Mouse (Mus musculus): Measurements from ENCODE around the gene Nectin3.
A peak's percentile ranks its signal among the peaks of the same experiment; 100 is the strongest.

Gene Nectin3

DNA sequence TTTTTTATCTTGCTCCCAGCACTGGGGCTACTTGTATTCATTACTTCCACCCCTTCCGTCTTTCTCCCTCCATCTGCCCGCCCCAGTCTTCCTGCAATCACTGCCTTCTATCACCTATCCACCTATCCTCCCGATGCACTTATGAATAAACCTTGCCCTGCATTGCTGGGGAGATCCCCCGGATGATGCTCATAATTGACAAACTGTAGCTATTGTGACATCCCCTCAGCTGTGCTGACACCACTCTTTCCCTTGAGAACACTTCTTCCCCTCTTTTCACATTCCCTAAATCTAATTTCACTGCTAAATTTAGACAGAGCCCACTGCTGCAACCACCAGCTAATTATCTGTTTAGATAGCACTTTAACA lies at the start of gene Nectin3:
Gene Nectin3 (minus strand): TSS at position 105 of the 369 bp plus-strand sequence.
- DNase-seq (ENCODE audit: low spot score) = no peak

DNA sequence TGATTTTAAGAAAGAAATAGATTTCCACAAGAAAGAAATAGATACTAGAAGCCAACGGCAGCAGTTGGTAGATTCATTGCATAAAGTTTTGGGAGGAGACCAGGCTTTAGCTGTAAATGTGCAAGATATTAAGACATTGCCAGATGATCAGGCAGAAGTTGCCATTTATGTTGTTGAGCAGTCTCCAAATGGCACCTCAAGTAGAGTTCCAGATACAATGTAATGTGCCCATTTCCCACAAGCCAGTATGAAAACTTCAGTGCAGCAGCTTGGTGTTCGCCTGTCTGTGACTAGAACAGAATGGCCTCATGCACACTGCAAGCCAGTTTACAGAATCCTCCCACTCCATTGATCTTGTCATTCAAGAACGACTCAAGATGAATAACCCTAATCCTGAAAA lies 39.8 kb upstream of the Nectin3 start:
- no peak for DNase-seq (ENCODE audit: low spot score)

DNA sequence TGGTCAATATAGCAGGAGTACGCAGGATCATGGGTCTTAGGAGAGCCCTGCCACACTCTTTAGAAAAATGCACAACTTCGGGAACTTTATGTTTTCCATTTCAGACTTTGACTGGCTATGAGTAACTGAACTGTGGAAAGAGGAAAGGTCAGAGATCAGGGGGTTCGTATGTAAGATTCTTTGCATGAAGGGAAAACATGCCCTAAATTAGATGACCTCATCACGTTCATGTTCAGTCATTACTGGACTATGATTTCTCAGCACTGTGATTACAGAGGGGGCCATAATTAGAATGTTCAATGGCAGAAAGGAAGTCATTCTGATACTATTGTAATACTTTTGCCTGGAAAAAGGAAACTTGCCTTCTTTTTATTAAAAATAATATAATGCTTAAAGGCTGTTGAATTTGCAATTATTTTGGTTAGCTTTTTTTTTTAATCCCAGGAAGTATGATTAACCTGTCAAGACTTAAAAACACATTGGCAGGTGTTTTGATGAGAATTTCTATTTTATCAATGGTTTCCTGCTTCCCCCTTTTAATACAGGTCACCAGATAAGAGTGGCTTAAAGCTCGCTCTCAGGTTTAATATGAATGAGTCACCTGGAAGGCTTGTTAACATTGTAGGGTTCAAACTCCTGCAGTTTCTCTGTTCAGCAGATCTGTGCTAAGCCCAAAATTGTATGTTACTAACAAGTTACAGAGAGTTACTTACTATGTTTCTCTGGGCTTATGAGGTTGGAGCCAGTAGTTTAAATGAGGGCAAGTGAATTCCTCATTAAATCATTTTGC lies 34.3 kb upstream of the Nectin3 start:
- DNase-seq (ENCODE audit: low spot score) = no peak

DNA sequence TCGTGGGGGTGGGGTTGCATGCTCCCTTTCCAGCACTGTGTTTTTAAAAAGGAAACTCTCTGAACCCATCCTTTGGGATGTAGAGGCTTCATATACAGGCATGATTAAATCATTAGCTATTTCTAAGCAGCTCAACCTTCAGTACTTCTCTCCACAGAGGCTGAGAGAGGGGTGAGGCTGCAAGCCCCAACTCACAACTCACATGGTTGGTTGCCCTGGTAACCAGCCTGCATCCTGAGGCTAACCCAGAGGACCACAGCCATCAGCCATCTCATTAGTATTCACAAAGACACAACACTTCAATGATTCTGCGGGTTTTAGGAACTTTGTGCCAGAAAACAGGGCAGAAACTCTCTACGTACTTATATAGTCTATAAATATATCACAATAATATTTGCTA lies 32.7 kb upstream of the Nectin3 start:
- no peak for DNase-seq (ENCODE audit: low spot score)

DNA sequence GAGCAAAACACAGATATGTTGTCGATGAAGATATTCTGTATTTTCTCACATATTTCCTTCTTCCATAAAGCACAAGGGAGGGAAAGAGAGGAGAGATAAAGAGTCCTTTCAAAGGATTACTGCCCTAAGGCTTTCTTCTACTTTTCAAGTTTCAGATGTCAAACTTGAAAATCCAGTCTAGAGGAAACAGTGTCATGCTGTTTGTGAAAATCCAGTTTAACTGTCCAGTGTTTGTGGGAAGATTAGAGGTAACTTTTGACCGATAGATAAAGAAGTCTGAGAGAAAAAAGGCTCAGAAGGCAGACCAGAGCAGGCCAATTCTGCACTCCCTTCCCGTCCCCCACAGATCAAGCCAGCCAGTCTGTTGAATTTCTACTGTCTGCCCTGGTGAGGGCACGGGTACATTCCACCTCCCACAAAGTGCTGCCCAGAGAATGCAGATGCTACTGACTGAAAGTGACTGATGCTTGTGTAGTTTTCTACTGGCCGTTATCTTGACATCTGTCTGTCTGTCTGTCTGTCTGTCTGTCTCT lies 22.6 kb upstream of the Nectin3 start:
- DNase-seq (ENCODE audit: low spot score) = no peak

DNA sequence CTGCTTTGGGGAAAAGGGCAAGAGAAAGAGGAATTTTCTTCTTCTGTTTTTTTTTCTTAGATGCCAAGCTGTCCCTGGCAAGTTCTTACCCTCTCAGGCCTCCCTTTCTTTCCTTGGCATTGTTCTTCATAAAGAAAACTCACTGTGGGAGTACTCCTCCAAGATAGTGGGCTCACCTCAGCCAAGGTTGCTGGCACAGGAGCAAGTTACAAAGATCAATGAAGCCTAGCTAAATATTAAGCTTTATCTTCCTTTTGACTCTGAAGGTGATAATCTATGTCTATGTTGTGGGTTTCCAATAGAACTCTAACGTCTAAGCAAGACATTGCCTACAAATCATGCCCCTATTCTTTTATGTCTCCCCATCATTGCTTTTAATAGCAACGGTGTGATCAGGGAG lies 21.3 kb upstream of the Nectin3 start:
- DNase-seq (ENCODE audit: low spot score) = no peak

DNA sequence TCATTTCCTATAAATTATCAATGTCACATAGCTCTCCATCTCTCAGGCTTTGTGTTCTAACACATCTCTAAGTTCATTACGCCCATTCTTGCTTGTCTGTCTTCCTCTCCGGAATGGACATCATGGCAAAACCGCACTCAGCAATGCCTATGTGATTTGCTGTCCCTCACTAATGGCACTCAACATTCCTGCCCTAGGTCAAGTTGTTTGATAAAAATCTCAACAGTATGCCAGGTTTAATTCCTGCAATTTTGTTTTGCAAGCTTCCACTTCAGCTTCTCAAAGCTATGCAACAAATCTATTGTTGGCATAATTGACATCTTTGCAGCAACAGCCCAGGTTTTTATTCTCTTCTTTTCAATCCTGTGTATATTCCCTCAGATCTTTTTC lies 9.6 kb upstream of the Nectin3 start:
- no peak for DNase-seq (ENCODE audit: low spot score)

DNA sequence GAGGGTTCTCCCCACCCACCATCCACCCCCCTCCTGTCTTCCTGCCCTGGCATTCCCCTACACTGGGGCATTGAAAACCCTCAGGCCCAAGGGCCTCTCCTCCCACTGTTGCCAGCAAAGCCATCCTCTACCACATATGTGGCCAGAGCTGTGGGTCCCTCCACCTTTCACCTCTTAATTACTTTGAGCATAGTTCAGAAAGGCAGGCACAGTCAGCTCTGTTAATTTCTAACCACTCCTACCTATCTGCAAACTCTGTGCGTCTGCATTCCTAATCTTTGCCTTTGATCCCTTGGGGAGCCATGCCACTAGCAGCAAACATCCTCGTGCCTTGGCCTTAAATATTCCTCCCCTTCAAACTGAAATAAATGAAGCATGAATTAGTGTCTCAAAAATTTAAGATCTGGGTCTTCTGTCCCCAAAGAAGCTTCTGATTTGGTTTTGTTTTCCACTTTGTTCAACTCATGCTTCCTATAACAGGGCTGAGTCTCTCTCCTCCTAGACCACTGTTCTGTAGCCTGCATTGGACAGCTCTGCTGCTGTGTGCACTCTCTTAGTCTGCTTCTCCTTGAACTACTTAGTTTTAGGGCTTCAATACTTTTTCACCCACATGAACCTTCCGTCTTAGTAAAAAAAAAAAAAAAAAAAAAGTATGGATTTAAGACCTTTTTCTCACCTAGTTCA lies 9.1 kb upstream of the Nectin3 start:
- DNase-seq (ENCODE audit: low spot score) = no peak

DNA sequence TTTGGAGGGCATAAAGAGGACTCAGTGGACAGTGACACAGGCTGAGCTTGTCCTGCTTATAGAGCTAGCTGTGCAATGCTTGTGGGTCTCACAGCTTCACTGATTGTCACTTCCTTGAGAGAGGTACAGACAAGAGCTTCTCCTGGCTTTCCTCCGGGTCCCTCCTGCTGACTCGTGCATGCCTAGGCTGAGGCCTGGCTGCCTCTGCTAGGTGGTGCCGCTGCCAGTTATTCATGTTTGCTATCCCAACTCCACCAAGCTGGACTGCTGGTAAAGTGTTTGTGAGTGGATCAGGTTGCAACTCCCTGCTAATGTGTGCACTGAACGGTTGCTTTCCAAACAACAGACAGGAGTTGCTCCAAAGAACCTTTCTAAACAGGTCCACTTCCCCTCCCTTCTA lies 5.7 kb upstream of the Nectin3 start:
- DNase-seq (ENCODE audit: low spot score) = no peak

DNA sequence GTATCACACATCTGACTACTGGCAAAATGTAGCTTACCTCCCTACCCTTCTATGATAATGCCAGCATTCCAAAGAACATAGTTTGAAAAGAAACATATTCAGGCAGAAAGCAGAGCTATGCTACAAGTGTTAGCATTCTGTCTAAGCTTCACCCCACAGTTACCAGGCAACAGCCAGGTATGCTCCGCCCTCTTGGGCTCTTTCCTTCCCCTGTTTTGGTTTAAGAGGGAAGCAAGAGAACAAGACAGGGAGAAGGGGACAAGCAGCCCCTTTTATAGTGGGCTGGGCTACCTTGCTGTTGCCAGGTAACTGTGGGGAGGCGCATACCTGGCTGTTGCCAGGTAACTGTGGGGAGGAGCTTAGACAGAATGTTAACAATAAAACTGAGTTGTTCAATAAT lies 4.0 kb upstream of the Nectin3 start:
- no peak for DNase-seq (ENCODE audit: low spot score)

DNA sequence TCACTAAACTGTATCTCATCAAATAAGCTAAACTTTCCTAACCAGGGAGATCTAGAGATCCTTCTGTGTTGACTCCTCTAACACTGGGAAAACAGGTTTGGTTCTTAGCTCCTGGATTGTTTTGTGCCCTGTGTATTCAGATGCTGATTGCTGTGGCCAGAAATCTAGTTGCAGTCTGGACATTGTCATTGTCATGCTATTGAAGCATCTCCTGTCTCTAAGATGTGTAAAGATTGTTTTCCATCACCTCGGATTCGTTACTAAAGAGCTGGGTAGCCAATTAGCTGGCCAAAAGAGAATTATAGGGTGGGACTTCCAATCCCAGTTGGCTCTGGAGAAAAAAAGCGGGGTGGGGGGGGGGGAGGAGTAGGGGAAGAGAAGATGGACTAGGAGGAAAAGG lies 2.4 kb upstream of the Nectin3 start:
- no peak for DNase-seq (ENCODE audit: low spot score)

DNA sequence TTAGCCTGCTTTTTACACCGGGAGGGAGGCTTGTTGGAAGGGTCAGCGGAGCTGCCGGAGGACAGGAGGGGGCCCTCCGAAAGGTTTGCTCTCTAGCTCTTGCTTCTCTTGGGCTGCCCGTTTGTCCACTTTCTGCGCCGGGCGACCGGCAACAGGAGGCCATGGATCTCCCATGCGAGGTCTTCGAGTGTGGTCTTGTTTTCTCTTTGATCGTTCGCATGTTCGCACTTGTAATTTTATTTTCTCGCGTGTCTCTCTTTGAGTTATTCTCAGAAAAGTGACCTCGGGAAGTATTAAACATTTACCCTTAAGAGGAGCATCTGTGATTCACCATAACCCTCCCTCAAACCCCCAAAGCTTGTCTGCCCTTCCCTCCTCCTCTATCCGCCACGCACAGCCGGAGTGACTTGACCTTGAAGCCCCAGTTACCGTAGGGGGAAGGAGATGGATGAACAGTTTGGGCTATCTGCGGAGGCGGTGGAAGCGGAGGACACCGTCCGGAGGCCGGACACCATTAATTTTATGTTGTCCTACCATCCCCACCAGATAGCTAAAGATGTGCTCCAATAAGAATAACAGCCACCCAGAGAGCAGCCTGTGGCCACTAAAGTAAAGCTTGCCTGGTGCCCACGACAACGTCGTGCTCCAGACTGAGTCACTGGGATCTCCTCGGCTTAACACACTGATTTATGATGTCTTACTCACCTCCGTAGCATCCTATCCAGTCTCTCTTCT lies 472 bp downstream of the Nectin3 start:
- peak; percentile 8 for DNase-seq (ENCODE audit: low spot score)

DNA sequence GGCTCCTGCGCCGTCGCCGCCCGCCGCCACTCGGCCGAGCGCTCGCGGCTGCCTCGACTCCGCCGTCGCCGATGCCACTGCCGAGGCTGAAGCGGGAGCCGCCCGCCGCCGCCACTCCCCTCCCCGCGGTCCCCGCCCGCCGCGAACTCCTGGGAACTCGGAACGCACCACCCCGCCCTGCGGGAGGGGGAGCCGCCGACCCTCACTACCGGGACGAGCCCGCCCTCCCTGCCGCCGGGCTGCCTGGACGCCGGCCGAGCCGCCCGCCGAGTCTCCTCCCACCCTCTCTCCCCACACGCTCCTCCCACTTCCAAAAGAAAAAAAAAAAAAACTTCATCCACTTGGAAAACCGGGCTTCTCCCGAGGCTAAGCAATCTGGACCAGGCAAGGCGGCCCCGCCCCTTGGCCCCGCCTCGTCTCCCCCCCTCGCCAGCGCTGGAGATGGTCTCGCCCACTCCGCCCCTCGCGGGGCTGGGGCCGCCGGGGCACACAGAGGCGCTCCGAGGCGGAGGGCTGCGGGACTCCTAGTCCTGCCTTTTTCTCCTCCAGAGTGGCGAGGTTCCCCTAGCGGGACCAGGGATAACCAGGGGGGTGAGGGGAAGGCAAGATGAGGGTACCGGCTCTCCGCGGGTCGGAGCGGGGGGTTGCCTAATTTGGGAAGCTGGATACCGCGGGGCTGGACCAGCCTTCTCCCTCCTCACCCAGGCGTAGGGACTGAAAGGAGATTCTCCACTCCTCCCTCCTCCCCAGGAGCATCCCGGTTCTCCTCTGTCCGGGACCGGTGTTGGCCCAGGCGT lies 1.2 kb downstream of the Nectin3 start:
- DNase-seq (ENCODE audit: low spot score) = peak; percentile 94

DNA sequence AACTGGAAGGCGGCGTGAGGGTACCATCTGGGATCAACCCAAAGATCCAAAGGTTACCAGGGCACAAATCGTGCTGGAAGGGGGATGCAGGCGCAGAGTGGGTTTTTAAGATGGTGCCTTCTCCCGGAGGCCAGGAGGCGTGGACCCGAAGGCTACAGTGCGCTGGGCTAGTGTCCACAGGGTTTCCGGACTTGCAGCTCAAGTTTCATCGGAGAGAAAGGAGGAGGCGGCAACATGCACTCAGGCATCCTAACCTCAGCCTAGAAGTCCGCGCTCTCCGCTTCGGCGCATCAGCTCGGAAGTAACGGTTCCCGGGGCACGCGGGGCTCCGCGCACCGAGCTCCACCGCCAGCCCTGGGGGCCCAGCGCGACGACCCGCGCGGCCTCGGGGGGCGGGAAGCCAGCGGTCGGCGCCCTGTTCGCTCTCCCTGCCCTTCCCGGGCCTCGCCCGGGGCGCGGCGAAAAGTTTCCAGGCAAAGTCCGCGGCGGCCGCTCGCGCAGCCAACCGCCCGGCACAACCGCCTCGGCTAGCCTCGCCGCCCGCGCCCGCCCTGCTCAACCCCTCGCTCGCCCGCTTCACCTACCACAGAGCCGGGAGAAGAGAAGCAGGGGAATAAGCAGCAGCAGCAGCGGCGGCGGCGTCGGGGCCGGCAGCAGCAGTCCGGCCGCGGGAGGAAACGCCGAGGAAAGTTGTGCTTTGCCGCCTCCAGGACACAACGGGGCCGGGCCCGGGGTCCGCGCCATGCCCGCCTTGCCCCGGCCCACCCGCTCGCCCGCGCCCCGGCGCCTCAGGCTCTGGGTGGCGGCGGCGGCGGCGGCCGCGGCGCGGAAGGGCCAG lies 2.1 kb downstream of the Nectin3 start:
- DNase-seq (ENCODE audit: low spot score) = peak; percentile 68

DNA sequence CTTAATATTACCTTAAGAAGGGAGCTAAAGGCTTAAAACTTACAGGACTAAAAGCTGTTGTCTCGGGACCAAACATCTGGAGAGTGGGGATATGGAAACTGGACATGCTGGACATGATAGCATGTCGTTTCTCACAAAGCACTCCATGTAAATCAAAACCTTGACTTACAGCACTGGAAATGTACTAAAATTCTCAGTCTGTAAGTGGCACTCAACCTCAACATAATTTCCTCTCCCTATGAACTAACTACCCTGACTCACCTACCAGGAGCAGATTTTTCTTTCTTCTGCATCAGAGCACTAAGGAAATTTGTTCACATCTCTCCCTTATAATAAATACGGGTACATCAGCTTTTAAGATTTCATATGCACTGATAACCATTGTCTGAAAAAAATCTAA lies 3.1 kb downstream of the Nectin3 start:
- no peak for DNase-seq (ENCODE audit: low spot score)

DNA sequence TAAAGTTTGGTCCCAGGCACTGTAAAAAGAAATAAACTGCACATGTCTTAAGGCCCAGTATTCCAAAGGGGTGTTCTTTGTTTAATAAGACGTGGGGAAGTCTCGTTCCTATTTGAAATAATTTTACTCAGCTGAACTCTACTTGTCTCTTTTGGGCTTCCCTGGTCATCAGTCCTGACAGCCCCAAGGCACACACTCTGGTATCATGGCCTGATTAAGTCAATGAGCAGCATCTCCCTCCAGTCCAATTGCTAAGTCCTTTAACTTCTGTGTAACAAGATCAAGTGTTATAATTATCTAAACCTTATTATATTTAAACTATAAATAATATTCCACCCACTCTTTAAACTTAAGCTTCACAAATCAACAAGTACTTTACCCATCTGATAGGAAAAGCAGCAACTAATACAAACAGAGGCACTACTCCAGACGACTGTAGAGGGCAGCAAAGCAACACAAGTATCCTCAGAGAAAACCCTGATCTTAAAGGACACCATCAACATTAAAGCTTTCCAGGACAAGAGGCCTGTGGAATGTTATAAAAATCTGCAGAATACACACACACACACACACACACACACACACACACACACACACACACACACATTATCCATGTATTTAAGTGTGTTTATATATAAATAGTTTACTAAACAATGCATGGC lies 10.8 kb downstream of the Nectin3 start:
- no peak for DNase-seq (ENCODE audit: low spot score)

DNA sequence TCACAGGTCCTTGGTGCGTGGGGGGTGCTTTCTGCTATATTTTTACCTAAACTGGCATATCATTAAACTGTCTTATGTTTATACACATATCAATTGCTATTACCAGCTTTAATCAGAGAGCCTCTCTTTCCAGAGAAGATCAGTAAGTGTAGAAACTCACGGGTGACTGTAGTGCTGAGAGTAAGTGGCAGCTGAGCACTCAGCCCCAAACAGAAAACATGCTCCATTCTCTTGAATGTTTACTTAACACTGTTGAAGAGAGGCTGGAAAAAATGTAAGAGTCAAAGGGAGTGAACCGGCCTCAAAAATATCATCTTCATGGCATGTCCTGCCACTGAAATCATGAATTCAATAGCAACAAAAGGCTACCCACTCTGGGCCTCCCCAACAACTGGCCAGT lies 21.0 kb downstream of the Nectin3 start:
- no peak for DNase-seq (ENCODE audit: low spot score)

DNA sequence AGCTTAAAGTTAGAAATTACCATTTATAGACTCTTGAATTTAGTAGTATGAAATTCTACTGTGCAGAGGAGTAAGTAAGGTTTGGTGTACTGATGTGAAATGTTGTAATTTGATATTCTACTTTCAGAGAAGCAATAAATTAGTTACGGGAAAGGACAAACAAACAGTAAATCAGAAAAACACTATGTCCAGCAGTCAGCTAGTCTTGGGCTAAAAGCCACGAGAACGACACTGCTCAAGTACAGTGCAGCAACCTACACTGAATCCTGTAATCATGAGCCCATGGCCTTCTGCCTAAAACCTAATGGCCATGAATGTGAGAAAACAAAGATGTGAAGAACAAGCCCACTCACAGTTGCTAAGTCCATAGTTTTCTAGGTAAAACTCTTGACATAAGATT lies 46.9 kb downstream of the Nectin3 start:
- DNase-seq (ENCODE audit: low spot score) = no peak

DNA sequence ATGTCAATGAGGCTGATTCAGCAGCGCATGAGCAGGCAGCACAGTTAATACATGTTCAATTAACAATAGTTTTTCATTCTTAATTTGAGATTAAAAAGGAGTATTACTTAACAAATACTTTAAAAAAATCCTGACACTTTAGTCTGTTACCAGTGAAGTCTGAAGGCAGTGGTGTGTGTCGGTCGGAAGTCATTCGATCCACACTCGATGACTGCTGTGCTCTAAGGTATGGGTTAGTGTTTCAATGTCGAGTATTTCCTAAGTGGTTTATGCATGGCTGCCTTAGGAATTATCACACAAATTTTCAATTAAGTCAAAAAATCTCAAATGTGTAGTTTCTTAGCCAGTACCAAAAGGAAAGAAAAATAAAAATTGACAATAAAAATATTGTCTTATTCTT lies 49.3 kb downstream of the Nectin3 start:
- no peak for DNase-seq (ENCODE audit: low spot score)

DNA sequence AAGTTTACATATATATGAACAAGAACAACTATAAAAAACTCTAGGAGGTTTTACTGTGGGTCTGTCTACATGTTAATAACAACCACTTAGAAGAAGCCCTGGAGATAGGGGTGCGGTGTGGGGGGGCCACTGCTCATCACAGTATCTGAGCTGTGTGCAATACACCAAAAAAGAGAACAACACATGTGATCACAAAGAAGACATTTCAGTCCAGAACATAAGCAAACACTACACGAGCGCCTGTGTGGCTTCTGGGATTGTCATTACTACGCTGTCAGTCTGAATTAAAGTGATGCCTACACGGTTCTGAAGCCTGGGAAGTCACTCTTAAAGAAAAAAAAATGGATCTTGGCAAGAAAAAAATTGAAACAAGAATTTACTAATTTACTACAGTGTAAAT lies 67.0 kb downstream of the Nectin3 start:
- DNase-seq (ENCODE audit: low spot score) = no peak

DNA sequence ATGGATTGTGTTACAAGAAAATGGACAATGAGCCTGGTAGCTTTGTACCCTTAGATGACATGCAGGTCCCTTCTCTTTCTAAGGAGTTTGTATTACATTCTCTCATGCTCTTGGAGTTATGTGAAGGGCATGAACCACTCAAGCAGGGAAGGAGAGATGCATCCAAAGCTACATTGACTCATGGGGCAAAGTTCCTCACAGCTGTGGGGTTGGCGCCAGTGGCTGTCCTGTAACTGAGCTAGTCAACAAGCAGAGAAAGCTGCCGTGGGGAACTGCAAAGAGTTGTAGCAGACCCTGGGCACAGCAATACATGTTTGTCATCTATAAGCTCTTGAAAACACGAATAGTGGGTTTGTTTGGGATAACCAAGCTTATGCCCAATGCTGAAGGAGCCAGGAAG lies 82.1 kb downstream of the Nectin3 start:
- DNase-seq (ENCODE audit: low spot score) = peak; percentile 6

Data from testis, postnatal 14 days (tissue).